Mouse (Mus musculus) heart, postnatal 0 days (tissue): ENCODE measurements around the gene Hist2h4.

Experiments used
- CTCF ChIP-seq: IDR thresholded peaks from 2 replicates; pipeline ENCODE4 v1.5.1; 2016; ENCODE audit warnings: antibody characterized with exemption, control low read depth, low read depth
- EP300 ChIP-seq: IDR thresholded peaks from 2 replicates; pipeline ENCODE4 v1.6.1; 2016; ENCODE audit warnings: antibody characterized with exemption, low read depth

DNA sequence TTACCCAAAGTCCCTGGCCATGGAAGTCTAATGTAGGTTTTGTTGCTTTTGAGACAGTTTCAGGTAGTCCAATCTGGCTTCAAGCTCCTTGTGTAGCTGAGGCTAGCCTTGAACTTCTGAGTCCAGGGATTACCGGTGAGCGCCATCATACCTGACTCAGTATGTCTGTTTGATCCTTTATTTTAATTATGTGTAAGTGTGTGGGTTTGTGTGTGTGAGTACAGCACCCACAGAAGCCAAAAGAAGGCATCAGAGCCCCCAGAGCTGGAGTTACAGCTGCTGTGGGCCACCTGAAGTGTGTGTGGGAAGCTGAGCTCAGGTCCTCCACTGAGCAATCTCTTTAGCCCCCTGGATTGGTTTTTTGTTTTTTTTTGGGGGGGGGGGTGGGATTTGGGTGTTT lies 36.5 kb upstream of the Hist2h4 start:
- TF ChIP-seq CTCF, result no peak
- no peak for TF ChIP-seq EP300
